23 mouse cellular contexts compared by ENCODE assay signal in genomic region chr13:97990939-97991338, GRCm38 (mm10).
"Had no signal": no experiment of that assay in that cellular context is flagged by ENCODE, and none has a peak within 500 bp of the region (broad histone marks: within the 10 kb centered on the region; RNA-seq: fewer than 3 reads in every experiment).

No protein-coding gene starts in this region.

- H3K9ac ChIP-seq: limb, embryonic 13.5 days; liver, embryonic 12.5 days; liver, embryonic 15.5 days; midbrain, embryonic 15.5 days; neural tube, embryonic 13.5 days had no signal

- ATAC-seq: intestine, postnatal 0 days; liver, embryonic 12.5 days; midbrain, embryonic 15.5 days had no signal

- H3K4me3 ChIP-seq: layer of hippocampus, adult 2 months; limb, embryonic 10.5 days; limb, embryonic 13.5 days; liver, embryonic 12.5 days; liver, embryonic 15.5 days; megakaryocyte, embryonic 14.5 days; midbrain, embryonic 15.5 days; neural tube, embryonic 13.5 days had no signal

- H3K36me3 ChIP-seq: limb, embryonic 10.5 days; liver, embryonic 12.5 days; liver, embryonic 15.5 days; midbrain, embryonic 15.5 days; neural tube, embryonic 13.5 days had no signal

- DNase-seq: kidney, adult 2 months; kidney, postnatal 25 days; layer of hippocampus, adult 9-11 months; liver; lung, adult 18-20 months; lung, postnatal 10 days; retina, postnatal 1 day; right cerebral cortex, postnatal 25 days; spleen, adult 18-20 months; thymus, adult 2 months; thymus, postnatal 14 days; thymus, postnatal 4 days had no signal

- H3K27me3 ChIP-seq: limb, embryonic 13.5 days; liver, embryonic 12.5 days; liver, embryonic 15.5 days; megakaryocyte, embryonic 14.5 days; midbrain, embryonic 15.5 days; neural tube, embryonic 13.5 days had no signal

- H3K27ac ChIP-seq: kidney, postnatal 0 days; layer of hippocampus, adult 2 months; limb, embryonic 10.5 days; limb, embryonic 13.5 days; liver, embryonic 12.5 days; liver, embryonic 15.5 days; midbrain, embryonic 15.5 days; neural tube, embryonic 13.5 days had no signal

- H3K4me1 ChIP-seq: limb, embryonic 10.5 days; limb, embryonic 13.5 days; liver, embryonic 12.5 days; liver, embryonic 15.5 days; megakaryocyte, embryonic 14.5 days; midbrain, embryonic 15.5 days; neural tube, embryonic 13.5 days had no signal

- H3K9me3 ChIP-seq: limb, embryonic 10.5 days; limb, embryonic 13.5 days; liver, embryonic 12.5 days; liver, embryonic 15.5 days; midbrain, embryonic 15.5 days; neural tube, embryonic 13.5 days had no signal

- H3K4me2 ChIP-seq: limb, embryonic 13.5 days; liver, embryonic 12.5 days; liver, embryonic 15.5 days; midbrain, embryonic 11.5 days; midbrain, embryonic 15.5 days; neural tube, embryonic 13.5 days had no signal
